Mouse (Mus musculus) heart, postnatal 25 days (tissue): ENCODE measurements around the gene Olfr1392. TPM values are rescaled to one million over a fixed set of nuclear protein-coding genes. Genes with fewer than 3 reads are reported as not detected.

Source experiments
- DNase-seq: peaks from one replicate; pipeline ENCODE4 v3.0.0; 2022; ENCODE audit warnings: low spot score
- intact Hi-C: fragments of 180-260 bp; cut with DNase I; formaldehyde crosslinking; loops from one replicate; pipeline ENCODE4 v1.15.1; 2025
- total RNA-seq, 2 experiments: library from RNA; stranded (reverse); gene quantifications; 2 replicates each; pipeline ENCODE4 v1.2.3; 2021

The Olfr1392 gene
- total RNA-seq, 2 experiments from 2014 or later, result not detected

DNA sequence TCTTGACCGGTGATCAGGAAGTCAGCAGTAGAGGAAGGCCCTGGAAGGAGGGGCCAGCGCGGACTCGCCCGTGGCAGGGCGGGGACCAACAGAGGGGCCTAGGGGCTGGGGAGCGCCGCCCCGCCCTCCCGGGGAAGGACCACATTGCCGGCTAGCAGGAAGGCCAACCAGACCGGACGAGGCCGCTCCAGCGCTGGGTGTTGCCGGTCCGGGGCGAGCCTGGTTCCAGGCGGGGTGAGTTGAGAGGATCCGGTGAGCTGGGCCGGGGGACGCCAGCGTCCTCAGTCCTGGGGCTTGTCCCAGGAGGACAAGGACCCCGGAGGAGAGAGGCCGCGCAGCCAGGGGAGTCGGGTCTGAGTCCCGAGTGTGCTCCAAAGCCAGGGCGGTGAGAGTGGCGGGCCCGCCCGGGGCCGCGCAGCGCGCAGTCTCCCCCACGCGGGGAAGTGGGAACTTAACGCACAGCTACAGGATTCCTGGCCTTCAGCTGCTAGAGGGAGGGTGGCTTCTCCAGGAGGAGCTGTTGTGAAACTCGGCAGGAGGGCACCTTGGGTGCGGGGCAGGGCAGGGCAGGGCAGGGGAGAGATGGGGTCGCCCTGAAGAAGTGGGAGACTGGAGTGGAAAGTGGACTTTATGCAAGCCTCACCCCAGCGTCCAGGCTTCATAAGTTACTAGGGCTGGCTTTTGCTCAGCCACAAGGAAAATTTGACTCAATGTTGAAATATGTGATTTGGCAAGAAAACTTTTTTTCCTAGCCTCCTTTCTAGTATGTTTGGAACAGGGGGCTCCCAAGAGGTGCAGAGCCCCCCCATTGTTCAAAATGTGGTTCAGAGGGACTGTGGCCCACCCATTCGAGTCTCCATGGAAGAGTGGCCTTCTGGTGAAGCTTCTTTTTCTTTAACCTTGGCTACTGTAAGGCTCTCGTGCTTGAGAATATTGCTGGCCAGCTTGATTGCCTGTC lies 34.4 kb upstream of the Olfr1392 start:
- intact Hi-C loops, result loop anchor here (5.0 kb wide), 1 partner anchor 378 kb away; the partner anchor contains the start of gene Irgm1
- DNase-seq, result peak; percentile 94

DNA sequence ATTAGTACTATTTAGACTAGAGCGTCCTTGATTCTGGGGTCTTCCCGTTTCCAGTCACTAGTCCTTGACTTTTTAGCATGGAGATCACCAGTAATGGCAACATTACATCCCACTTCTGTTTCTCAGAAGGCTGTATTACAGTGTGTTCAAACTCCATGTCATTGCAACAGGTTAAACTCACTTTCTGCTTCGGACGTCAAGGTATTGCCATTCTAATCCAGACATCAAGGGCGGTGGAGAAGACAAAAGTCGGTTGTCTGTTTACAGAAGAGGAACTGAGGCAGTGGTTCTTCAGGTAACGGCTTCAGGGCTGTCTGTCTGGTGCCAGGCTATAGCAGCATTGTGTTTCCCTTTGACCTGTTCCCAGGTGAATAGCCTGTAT lies 33.7 kb upstream of the Olfr1392 start:
- intact Hi-C loops, result loop anchor here (5.0 kb wide), 1 partner anchor 379 kb away; the partner anchor contains the start of gene Irgm1
- no peak for DNase-seq

DNA sequence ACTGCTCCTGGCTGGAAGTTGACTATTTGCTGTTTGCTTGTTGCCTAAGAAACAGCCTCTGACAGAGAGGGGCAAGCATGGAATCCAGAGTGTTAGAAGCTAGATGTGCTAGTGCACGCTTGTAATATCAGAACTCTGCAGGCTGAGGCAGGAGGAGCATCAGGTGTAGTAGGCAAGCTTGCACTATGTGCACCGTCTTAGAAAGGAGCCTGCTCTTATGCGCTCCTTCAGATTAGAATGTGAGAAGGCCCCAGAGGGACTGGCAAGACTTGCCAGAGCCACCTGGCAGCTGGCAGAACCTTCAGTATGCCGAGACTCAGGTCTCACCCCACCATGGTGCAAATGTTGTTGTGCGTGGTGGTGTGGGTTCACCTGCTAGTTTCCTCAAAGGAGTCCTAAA lies 33.0 kb upstream of the Olfr1392 start:
- DNase-seq, result no peak
- intact Hi-C loops, result loop anchor here (5.0 kb wide), 1 partner anchor 380 kb away; the partner anchor contains the start of gene Irgm1

DNA sequence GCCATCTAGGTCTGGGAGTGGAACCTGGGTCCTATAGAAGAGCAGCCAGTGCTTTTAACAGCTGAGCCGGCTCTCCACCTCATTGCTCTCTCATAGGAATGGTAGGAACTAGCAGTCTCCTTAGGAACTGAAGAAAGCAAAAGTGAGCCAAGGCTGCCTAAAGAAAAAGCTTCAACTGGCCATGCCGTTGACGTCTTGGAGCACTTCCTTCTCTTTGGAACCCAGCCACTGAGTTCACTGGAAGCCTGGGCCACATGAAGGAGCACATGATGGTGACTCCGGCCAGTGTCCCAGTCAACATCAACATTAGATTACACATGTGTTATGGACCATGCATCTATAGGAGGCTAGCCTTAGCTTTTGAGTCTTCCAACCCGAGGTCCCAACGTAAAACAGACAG lies 32.0 kb upstream of the Olfr1392 start:
- intact Hi-C loops, result loop anchor here (5.0 kb wide), 1 partner anchor 381 kb away; the partner anchor contains the start of gene Irgm1

DNA sequence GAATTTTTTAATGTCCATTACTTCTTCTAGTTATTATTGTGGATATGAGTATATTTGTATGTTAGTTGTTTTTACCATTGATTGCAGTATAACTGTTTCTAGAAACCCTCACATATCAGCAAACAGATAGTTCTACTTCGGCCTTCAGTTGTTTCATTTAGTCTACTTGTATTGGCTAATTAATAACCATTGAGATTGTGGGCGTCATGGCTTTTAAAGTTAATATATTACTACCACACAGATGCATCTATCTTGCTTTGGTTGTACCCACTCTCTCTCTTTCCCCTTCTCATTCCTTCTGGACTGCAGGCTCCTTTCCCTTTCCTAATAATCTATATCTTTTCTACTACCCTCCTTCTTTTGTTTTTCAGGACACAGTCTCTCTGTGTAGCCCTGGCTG lies 25.8 kb upstream of the Olfr1392 start:
- DNase-seq, result no peak
- intact Hi-C loops, result no loop called here

More for the DNA sequence above, 32.0 kb upstream of the Olfr1392 start:
- no peak for DNase-seq

DNA sequence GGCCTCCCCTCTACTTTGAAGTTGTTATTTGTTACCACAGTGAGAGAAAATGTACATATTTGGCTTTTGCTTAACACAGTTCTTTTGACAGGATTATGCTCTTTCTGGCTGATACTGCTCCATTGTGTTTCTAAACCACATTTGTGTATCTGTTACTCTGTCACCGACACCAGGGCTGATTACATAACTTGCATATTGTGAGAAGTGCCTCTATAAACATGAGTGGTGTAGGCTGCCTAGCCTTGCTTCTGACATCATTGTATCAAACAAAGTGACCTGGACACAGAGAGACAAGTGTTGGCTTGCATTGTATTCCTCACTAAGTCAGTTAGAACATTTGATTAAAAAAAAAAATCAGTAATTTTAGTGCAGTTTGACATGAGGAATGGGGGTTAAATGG lies 25.3 kb upstream of the Olfr1392 start:
- no peak for DNase-seq
- intact Hi-C loops, result no loop called here

DNA sequence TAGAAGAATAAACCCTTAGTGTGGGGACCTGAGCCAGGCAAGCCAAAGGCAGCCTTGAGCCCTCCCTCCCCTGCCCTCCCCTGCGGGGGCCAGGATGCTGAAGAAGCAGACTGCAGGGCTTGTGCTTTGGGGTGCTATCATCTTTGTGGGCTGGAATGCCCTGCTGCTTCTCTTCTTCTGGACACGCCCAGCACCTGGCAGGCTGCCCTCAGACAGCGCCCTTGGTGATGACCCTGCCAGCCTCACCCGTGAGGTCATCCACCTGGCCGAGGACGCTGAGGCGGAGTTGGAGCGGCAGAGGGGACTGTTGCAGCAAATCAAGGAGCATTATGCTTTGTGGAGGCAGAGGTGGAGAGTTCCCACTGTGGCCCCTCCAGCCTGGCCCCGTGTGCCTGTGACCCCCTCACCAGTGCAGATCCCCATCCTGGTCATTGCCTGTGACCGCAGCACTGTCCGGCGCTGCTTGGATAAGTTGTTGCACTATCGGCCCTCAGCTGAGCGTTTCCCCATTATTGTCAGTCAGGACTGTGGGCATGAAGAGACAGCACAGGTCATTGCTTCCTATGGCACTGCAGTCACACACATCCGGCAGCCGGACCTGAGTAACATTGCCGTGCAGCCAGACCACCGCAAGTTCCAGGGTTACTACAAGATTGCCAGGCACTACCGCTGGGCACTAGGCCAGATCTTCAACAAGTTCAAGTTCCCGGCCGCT lies 24.3 kb upstream of the Olfr1392 start:
- DNase-seq, result no peak
- intact Hi-C loops, result no loop called here

DNA sequence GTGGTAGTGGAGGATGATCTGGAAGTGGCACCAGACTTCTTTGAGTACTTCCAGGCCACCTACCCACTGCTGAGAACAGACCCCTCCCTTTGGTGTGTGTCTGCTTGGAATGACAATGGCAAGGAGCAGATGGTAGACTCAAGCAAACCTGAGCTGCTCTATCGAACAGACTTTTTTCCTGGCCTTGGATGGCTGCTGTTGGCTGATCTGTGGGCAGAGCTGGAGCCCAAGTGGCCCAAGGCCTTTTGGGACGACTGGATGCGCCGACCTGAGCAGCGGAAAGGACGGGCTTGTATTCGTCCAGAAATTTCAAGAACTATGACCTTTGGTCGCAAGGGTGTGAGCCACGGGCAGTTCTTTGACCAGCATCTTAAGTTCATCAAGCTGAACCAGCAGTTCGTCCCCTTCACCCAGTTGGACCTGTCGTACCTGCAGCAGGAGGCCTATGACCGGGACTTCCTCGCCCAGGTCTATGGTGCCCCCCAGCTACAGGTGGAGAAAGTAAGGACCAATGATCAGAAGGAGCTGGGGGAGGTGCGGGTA lies 23.7 kb upstream of the Olfr1392 start:
- DNase-seq, result no peak
- intact Hi-C loops, result no loop called here

DNA sequence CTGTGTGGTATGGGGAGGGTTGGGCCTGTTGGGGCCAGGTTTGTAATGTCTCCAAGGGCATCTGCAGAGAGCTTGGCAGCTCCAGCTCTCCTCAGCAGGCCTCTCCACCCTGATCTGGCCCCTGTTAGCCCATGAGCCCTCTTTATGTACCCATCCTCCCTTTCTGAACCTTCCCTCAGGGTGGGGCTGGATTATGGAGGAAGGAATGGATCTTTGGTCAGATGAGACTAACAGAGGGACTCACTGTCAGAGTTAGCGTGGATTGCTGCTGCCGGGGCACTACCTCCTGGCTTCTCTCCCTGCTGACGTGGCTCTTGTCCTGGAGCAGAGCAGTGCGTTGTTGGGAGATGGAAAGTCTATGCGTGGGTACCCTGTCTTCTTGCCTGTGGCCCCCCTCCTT lies 22.8 kb upstream of the Olfr1392 start:
- intact Hi-C loops, result no loop called here
- DNase-seq, result no peak

DNA sequence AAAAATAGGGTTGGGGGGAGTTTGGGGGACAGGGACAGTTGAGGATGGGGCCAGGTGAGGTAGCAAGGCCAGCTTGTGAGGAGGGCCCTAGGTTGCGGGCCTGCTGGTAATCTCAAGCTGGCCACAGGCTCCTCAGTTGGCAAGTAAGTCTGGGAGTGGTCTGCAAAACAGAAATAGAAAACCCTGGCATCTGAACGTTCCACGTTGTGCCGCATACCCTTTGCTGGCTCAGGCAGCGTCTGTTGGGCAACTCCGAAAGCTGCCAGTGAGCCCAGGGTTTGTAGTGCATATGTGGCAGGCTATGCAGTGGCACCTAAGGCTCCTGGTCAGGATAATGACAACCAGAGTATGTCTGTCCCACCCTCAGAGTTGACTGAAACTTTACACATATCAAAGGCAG lies 21.9 kb upstream of the Olfr1392 start:
- intact Hi-C loops, result no loop called here
- no peak for DNase-seq

DNA sequence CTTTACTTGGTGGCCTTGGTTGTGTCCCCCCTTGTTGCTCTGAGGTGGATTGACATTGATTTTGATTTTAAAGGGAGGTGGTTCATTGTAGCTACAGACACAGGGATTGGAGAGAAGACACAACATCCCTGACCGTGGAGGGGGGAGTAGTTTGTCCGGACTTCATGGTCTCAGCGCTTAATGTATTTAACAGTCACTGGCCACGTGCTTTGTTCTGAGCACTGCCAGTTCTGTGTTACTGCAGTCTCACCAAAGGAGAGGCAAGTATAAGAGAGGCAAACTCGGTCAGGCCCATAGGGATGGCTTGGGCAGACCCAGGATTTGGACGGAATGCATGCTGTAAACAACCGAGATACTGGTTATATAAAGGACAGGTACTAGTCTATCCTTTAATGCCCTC lies 21.0 kb upstream of the Olfr1392 start:
- DNase-seq, result no peak
- intact Hi-C loops, result no loop called here

DNA sequence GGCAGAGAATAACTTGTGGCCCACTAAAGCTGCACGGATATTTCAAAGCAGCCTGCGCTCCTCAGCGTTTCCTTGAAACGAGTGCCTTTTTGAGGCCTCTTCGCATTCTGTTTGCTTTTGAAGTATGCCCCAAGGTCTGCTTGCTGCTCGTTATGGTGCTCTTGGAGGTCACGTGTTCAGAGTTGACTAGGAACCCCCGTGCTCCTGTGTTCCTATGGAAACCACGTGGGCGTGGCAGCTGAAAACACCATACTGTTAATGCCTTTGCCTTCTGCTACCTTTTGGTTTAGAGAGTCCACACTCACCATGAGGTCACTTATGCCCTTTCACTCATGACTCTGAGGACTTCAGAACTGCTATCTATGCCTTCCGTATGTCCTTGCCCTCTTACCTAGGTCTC lies 20.5 kb upstream of the Olfr1392 start:
- no peak for DNase-seq
- intact Hi-C loops, result no loop called here

DNA sequence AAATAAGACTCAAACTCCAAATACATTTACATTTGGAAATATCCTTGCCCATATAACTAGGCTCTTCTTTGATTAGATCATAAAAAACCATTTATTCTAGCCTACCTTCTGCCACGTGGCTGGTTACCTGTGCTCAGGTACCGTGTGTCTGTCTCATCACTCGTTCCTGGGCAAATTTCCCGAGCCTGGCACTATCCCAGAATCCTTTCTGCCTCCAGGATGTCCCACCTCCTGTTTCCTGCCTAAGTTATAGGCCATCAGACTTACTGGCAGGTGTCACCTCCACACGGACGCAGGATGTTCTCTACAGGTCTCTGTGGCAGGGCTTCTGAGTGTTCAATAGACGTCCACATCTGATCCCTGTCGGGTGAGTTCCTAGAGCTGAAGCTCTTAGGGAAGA lies 20.0 kb upstream of the Olfr1392 start:
- intact Hi-C loops, result no loop called here
- no peak for DNase-seq

DNA sequence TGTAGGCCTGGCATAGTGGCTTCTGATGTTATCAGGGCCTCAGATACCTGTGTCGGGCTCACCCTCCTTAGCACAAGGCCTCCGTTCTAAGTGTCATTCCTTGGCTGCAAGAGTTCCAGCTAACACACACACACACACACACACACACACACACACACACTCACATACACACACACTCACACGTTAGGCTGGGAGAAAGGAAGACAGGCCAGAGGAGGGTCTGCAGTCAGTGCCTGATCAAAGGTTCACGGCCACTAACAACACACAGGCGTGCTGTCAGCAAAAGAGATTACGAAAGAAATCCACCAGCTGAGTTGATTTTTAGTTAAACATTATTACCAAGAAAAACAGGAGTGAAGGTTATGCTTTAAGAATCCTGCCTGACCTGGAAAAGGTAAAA lies 18.4 kb upstream of the Olfr1392 start:
- intact Hi-C loops, result no loop called here
- DNase-seq, result no peak

DNA sequence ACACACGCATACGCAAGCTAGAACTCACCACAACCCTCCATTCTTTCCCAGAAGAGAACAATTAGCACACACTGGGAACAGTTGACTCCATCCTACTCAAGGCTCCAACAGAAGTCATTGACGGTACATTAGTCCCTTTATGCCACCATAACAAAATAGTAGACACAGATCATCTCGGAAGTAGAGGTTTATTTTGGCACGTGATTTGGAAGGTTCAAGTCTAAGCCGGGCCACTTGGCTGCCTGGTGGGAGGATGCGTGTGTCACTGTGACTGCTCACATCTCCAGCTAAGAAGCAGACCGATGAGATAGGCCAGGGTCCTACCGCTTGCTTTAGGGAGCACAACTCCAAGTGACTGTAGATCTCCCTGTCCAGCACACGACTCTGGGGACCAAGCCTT lies 17.8 kb upstream of the Olfr1392 start:
- intact Hi-C loops, result no loop called here
- no peak for DNase-seq

DNA sequence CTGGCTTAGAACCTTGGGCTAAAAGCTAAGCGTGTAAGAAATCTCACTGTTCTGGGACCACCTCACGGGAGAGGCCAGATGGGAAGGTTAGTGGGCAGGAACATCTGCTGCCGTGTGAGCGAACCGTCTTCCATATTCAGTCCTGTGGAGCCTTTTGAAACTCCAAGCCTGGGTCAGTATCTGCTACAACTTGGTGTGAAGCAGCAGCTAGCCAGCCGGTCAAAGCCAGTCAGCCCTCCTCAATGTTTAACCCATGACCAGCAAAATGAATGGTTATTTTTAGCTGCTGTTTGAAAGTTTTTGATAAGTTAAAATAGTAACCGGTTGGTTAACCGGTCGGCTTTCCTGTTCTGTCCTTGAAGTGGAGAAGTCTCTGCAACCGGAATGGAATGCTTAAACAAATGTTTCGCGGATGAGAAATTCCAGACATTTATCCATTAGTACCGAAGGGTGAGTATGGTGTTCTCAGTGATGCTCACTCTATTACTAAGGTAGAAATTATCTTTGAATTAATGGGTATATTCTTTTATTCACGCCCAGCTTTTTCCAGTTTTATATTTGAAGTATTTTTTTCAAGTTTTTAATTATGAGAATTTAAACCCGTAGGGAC lies 17.0 kb upstream of the Olfr1392 start:
- intact Hi-C loops, result no loop called here

DNA sequence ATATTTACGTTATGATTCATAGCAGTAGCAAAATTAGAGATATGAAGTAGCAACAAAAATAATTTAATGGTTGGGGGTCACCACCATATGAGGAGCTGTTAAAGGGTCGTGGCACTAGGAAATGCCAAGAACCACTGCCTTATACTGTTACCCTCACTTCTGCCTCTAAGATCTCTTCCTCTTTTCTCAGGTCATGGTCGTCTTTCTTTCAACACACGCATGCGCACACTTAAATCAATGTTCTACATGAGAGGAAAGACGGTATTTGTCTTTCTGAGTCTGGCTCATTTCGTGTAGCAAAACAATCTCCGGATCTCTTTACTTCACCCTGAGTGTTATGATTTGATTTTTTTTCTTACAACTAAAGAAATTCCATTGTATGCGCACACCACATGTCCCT lies 15.3 kb upstream of the Olfr1392 start:
- no peak for DNase-seq
- intact Hi-C loops, result loop anchor here (2.0 to 5.0 kb wide), 2 partner anchors 162 to 395 kb away; no protein-coding TSS in a partner anchor

More for the DNA sequence above, 17.0 kb upstream of the Olfr1392 start:
- no peak for DNase-seq

DNA sequence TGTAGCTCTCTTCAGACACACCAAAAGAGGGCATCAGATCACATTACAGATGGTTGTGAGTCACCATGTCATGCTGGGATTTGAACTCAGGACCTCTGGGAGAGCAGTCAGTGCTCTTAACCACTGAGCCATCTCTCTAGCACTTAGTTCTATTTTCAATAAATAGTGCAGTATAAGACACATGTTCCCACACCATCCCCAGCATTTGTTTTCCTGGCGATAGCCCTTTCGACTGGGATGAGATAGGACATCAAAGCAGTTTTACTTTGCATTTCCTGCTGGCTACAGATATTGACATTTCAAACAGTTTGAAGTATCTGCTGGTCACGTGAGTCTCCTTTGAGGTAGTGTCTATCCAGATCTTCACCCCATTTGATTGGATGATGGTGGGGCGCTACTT lies 14.7 kb upstream of the Olfr1392 start:
- no peak for DNase-seq
- intact Hi-C loops, result loop anchor here (2.0 to 5.0 kb wide), 2 partner anchors 163 to 396 kb away; no protein-coding TSS in a partner anchor

DNA sequence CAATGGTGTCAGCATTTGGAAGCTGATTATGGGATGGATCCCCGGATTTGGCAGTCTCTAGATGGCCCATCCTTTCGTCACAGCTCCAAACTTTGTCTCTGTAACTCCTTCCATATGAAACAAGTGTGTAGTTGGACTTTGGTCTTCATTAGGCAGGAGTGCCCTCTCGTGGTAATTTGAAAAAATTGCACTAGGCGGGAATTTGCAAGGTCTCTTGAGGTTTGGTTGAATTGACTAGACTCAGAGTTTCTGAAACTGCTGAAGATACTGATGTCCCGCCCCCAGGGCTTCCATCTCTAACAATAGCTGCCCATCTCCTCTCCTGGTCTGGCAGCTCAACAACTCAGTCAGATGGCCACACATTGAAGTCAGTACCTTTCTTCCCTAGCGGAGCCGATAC lies 13.7 kb upstream of the Olfr1392 start:
- intact Hi-C loops, result loop anchor here (1.0 to 5.0 kb wide), 3 partner anchors 82 to 397 kb away; no protein-coding TSS in a partner anchor
- DNase-seq, result no peak
